Mouse (Mus musculus): ENCODE measurements around the gene Nceh1. TPM values are rescaled to one million over a fixed set of nuclear protein-coding genes. Genes with fewer than 3 reads are reported as not detected.

The Nceh1 gene
- polyA plus RNA-seq, 1 experiment from 2014 or later = 26.6 TPM

GRCm38 (mm10) chr3:27156594-27156949 lies 26.2 kb upstream of the Nceh1 start:
- H3K4me1 ChIP-seq (ENCODE audit: insufficient read depth, low read length) = peaks cover 25% of the 10 kb centered on the region
- no peak overlapping the region for H3K9ac ChIP-seq (replicated peaks; ENCODE audit: low read length)
- no peaks in the 10 kb centered on the region for H3K36me3 ChIP-seq (ENCODE audit: insufficient read depth, low read length)
- H3K4me2 ChIP-seq (replicated peaks; ENCODE audit: low read depth, low read length) = no peak overlapping the region
- 75% methylated on average over 2 of the region's 3 CpGs for WGBS
- no peak for ATAC-seq (ENCODE audit: low FRiP score, low TSS enrichment)
- no peaks in the 10 kb centered on the region for H3K9me3 ChIP-seq (ENCODE audit: low read length)
- no peak overlapping the region for H3K4me3 ChIP-seq (ENCODE audit: low read length)
- H3K27me3 ChIP-seq (ENCODE audit: insufficient read depth, low read length) = no peaks in the 10 kb centered on the region
- H3K27ac ChIP-seq (ENCODE audit: low read length) = no peak overlapping the region

GRCm38 (mm10) chr3:27158910-27159309 lies 23.9 kb upstream of the Nceh1 start:
- no peaks in the 10 kb centered on the region for H3K36me3 ChIP-seq (ENCODE audit: insufficient read depth, low read length)
- no peaks in the 10 kb centered on the region for H3K27me3 ChIP-seq (ENCODE audit: insufficient read depth, low read length)
- no peak for ATAC-seq (ENCODE audit: low FRiP score, low TSS enrichment)
- no peak overlapping the region for H3K4me2 ChIP-seq (replicated peaks; ENCODE audit: low read depth, low read length)
- H3K27ac ChIP-seq (ENCODE audit: low read length) = no peak overlapping the region
- WGBS = 50% methylated on average over 4 of the region's 4 CpGs
- H3K4me1 ChIP-seq (ENCODE audit: insufficient read depth, low read length) = peaks cover 16% of the 10 kb centered on the region
- H3K9ac ChIP-seq (replicated peaks; ENCODE audit: low read length) = no peak overlapping the region
- H3K9me3 ChIP-seq (ENCODE audit: low read length) = no peaks in the 10 kb centered on the region
- H3K4me3 ChIP-seq (ENCODE audit: low read length) = no peak overlapping the region

- no peaks in the 10 kb centered on the region for H3K27me3 ChIP-seq (ENCODE audit: insufficient read depth, low read length)
- no peak overlapping the region for H3K4me3 ChIP-seq (ENCODE audit: low read length)
- H3K27ac ChIP-seq (ENCODE audit: low read length) = peak overlapping the region; percentile 54; the same call in 1 of the 2 replicates
- no peaks in the 10 kb centered on the region for H3K4me1 ChIP-seq (ENCODE audit: insufficient read depth, low read length)
- ATAC-seq (ENCODE audit: low FRiP score, low TSS enrichment) = peak; percentile 61; the same call in 1 of the 2 replicates
- H3K9ac ChIP-seq (replicated peaks; ENCODE audit: low read length) = no peak overlapping the region
- no peaks in the 10 kb centered on the region for H3K9me3 ChIP-seq (ENCODE audit: low read length)
- WGBS = 72% methylated on average over 6 of the region's 6 CpGs
- H3K4me2 ChIP-seq (replicated peaks; ENCODE audit: low read depth, low read length) = no peak overlapping the region
- no peaks in the 10 kb centered on the region for H3K36me3 ChIP-seq (ENCODE audit: insufficient read depth, low read length)
These were observed 20.9 kb upstream of the Nceh1 start for GRCm38 (mm10) chr3:27161645-27162409.

- no peak for ATAC-seq (ENCODE audit: low FRiP score, low TSS enrichment)
- no peak overlapping the region for H3K4me3 ChIP-seq (ENCODE audit: low read length)
- H3K27me3 ChIP-seq (ENCODE audit: insufficient read depth, low read length) = no peaks in the 10 kb centered on the region
- no peak overlapping the region for H3K27ac ChIP-seq (ENCODE audit: low read length)
- 60% methylated on average over 2 of the region's 2 CpGs for WGBS
- no peaks in the 10 kb centered on the region for H3K4me1 ChIP-seq (ENCODE audit: insufficient read depth, low read length)
- no peaks in the 10 kb centered on the region for H3K9me3 ChIP-seq (ENCODE audit: low read length)
- H3K4me2 ChIP-seq (replicated peaks; ENCODE audit: low read depth, low read length) = no peak overlapping the region
- H3K9ac ChIP-seq (replicated peaks; ENCODE audit: low read length) = no peak overlapping the region
- no peaks in the 10 kb centered on the region for H3K36me3 ChIP-seq (ENCODE audit: insufficient read depth, low read length)
These were observed 20.4 kb upstream of the Nceh1 start for GRCm38 (mm10) chr3:27162410-27162804.

GRCm38 (mm10) chr3:27165481-27166065 lies 17.2 kb upstream of the Nceh1 start:
- Histone ChIP-seq H3K4me1 (ENCODE audit: insufficient read depth, low read length) (no peaks in the 10 kb centered on the region), H3K27ac (ENCODE audit: low read length) (no peak overlapping the region), H3K9ac (replicated peaks; ENCODE audit: low read length) (no peak overlapping the region), H3K4me3 (ENCODE audit: low read length) (no peak overlapping the region), H3K27me3 (ENCODE audit: insufficient read depth, low read length) (no peaks in the 10 kb centered on the region), H3K9me3 (ENCODE audit: low read length) (no peaks in the 10 kb centered on the region), H3K36me3 (ENCODE audit: insufficient read depth, low read length) (no peaks in the 10 kb centered on the region), H3K4me2 (replicated peaks; ENCODE audit: low read depth, low read length) (no peak overlapping the region)
- no peak for ATAC-seq (ENCODE audit: low FRiP score, low TSS enrichment)
- 82% methylated on average over 3 of the region's 3 CpGs for WGBS

- Histone ChIP-seq H3K9me3 (ENCODE audit: low read length) (no peaks in the 10 kb centered on the region), H3K9ac (replicated peaks; ENCODE audit: low read length) (no peak overlapping the region), H3K4me3 (ENCODE audit: low read length) (no peak overlapping the region), H3K4me2 (replicated peaks; ENCODE audit: low read depth, low read length) (no peak overlapping the region), H3K27ac (ENCODE audit: low read length) (no peak overlapping the region), H3K36me3 (ENCODE audit: insufficient read depth, low read length) (no peaks in the 10 kb centered on the region), H3K4me1 (ENCODE audit: insufficient read depth, low read length) (peaks cover 5% of the 10 kb centered on the region; the same call in 1 of the 2 replicates), H3K27me3 (ENCODE audit: insufficient read depth, low read length) (no peaks in the 10 kb centered on the region)
- no peak for ATAC-seq (ENCODE audit: low FRiP score, low TSS enrichment)
- 69% methylated on average over 1 of the region's 1 CpGs for WGBS
These were observed 12.5 kb upstream of the Nceh1 start for GRCm38 (mm10) chr3:27170257-27170656.

- no peak overlapping the region for H3K9ac ChIP-seq (replicated peaks; ENCODE audit: low read length)
- 75% methylated on average over 8 of the region's 8 CpGs for WGBS
- H3K4me2 ChIP-seq (replicated peaks; ENCODE audit: low read depth, low read length) = no peak overlapping the region
- no peak for ATAC-seq (ENCODE audit: low FRiP score, low TSS enrichment)
- no peaks in the 10 kb centered on the region for H3K27me3 ChIP-seq (ENCODE audit: insufficient read depth, low read length)
- no peaks in the 10 kb centered on the region for H3K9me3 ChIP-seq (ENCODE audit: low read length)
- no peaks in the 10 kb centered on the region for H3K36me3 ChIP-seq (ENCODE audit: insufficient read depth, low read length)
- H3K4me3 ChIP-seq (ENCODE audit: low read length) = no peak overlapping the region
- no peak overlapping the region for H3K27ac ChIP-seq (ENCODE audit: low read length)
- H3K4me1 ChIP-seq (ENCODE audit: insufficient read depth, low read length) = peaks cover 12% of the 10 kb centered on the region
These were observed 3.1 kb upstream of the Nceh1 start for GRCm38 (mm10) chr3:27179711-27180110.

GRCm38 (mm10) chr3:27183601-27184175 lies 923 bp downstream of the Nceh1 start:
- no peaks in the 10 kb centered on the region for H3K27me3 ChIP-seq (ENCODE audit: insufficient read depth, low read length)
- peak overlapping the region; percentile 63 for H3K4me3 ChIP-seq (ENCODE audit: low read length)
- no peaks in the 10 kb centered on the region for H3K9me3 ChIP-seq (ENCODE audit: low read length)
- peak overlapping the region; percentile 97 for H3K4me2 ChIP-seq (replicated peaks; ENCODE audit: low read depth, low read length)
- no peaks in the 10 kb centered on the region for H3K36me3 ChIP-seq (ENCODE audit: insufficient read depth, low read length)
- peak overlapping the region; percentile 81 for H3K27ac ChIP-seq (ENCODE audit: low read length)
- 12% methylated on average over 19 of the region's 19 CpGs for WGBS
- H3K9ac ChIP-seq (replicated peaks; ENCODE audit: low read length) = peak overlapping the region; percentile 75
- peaks cover 8% of the 10 kb centered on the region for H3K4me1 ChIP-seq (ENCODE audit: insufficient read depth, low read length)
- ATAC-seq (ENCODE audit: low FRiP score, low TSS enrichment) = peak; percentile 32; the same call in 1 of the 2 replicates

- no peak overlapping the region for H3K9ac ChIP-seq (replicated peaks; ENCODE audit: low read length)
- no peak overlapping the region for H3K4me3 ChIP-seq (ENCODE audit: low read length)
- no peak; the same call in 1 of the 2 replicates for ATAC-seq (ENCODE audit: low FRiP score, low TSS enrichment)
- no peaks in the 10 kb centered on the region for H3K9me3 ChIP-seq (ENCODE audit: low read length)
- H3K27ac ChIP-seq (ENCODE audit: low read length) = peak overlapping the region; percentile 1; the same call in 1 of the 2 replicates
- WGBS = 29% methylated on average over 1 of the region's 1 CpGs
- no peak overlapping the region for H3K4me2 ChIP-seq (replicated peaks; ENCODE audit: low read depth, low read length)
- peaks cover 15% of the 10 kb centered on the region for H3K4me1 ChIP-seq (ENCODE audit: insufficient read depth, low read length)
- no peaks in the 10 kb centered on the region for H3K36me3 ChIP-seq (ENCODE audit: insufficient read depth, low read length)
- H3K27me3 ChIP-seq (ENCODE audit: insufficient read depth, low read length) = no peaks in the 10 kb centered on the region
These were observed 5.6 kb downstream of the Nceh1 start for GRCm38 (mm10) chr3:27188386-27188785.
